Mouse (Mus musculus) forebrain, embryonic 11.5 days (tissue): ENCODE results near the gene Fam171a2. TPM values are rescaled to one million over a fixed set of nuclear protein-coding genes. Genes with fewer than 3 reads are reported as not detected.

Source experiments
- ATAC-seq: fragments of 200-750 bp; cut with Nextera tagmentation; replicated peaks from 2 replicates; pipeline ENCODE4 v1.8.0; 2017; ENCODE audit warnings: moderate TSS enrichment; ENCODE audit not compliant: low FRiP score
- DNase-seq: peaks from one replicate; pipeline ENCODE4 v3.0.0-alpha.2; 2017; ENCODE audit warnings: low spot score
- H3K27ac ChIP-seq: fragments of 300-500 bp; sonication (generic); 2 replicates; pipeline ENCODE4 v1.5.1; 2014; ENCODE audit warnings: low read depth, low read length
- H3K27me3 ChIP-seq: fragments of 300-500 bp; sonication (generic); 2 replicates; pipeline ENCODE4 v1.6.1; 2014; ENCODE audit warnings: mild to moderate bottlenecking, low read length, mixed read lengths; ENCODE audit not compliant: control insufficient read depth, insufficient read depth
- H3K36me3 ChIP-seq: fragments of 300-500 bp; sonication (generic); 2 replicates; pipeline ENCODE4 v1.6.1; 2014; ENCODE audit warnings: mild to moderate bottlenecking, low read length, moderate library complexity, mixed read lengths; ENCODE audit not compliant: control insufficient read depth, insufficient read depth
- H3K4me1 ChIP-seq: fragments of 300-500 bp; sonication (generic); replicated peaks from 2 replicates; pipeline ENCODE4 v1.6.1; 2014; ENCODE audit warnings: low read length, mixed read lengths; ENCODE audit not compliant: control insufficient read depth, insufficient read depth
- H3K4me2 ChIP-seq: fragments of 300-500 bp; sonication (generic); 2 replicates; pipeline ENCODE4 v1.6.1; 2014; ENCODE audit warnings: low read depth, mild to moderate bottlenecking, low read length, moderate library complexity, mixed read lengths; ENCODE audit not compliant: severe bottlenecking
- H3K4me3 ChIP-seq: fragments of 300-500 bp; sonication (generic); 2 replicates; pipeline ENCODE4 v1.5.1; 2014; ENCODE audit warnings: low read depth, low read length
- H3K9ac ChIP-seq: fragments of 300-500 bp; sonication (generic); 2 replicates; pipeline ENCODE4 v1.6.1; 2014; ENCODE audit warnings: low read length
- H3K9me3 ChIP-seq: fragments of 300-500 bp; sonication (generic); 2 replicates; pipeline ENCODE4 v1.6.1; 2016; ENCODE audit warnings: low read length, mixed read lengths; ENCODE audit not compliant: control insufficient read depth
- WGBS: fragments of 180-500 bp; shearing (Covaris S2); extraction: QIAGEN DNeasy Blood & Tissue Kit; methylation state at CpG from one replicate; pipeline ENCODE4 v1.1.7; 2014; 5-methylcytosine and 5-hydroxymethylcytosine counted together
- polyA plus RNA-seq: library from polyadenylated mRNA; unstranded; fragments of >200 nt; fragmentation: Nextera tagmentation; extraction: Ambion mirVana; gene quantifications from 2 replicates; pipeline ENCODE4 v1.2.1, GENCODE M21; 2014

Fam171a2 gene
- polyA plus RNA-seq, 1 experiment from 2014 or later = 11.2 TPM

- Histone ChIP-seq H3K9ac (no peak overlapping the region), H3K4me3 (no peak overlapping the region), H3K27me3 (no peaks in the 10 kb centered on the region), H3K36me3 (peaks cover 3% of the 10 kb centered on the region; the same call in 1 of the 2 replicates), H3K4me1 (no peaks in the 10 kb centered on the region), H3K4me2 (no peak overlapping the region), H3K27ac (no peak overlapping the region), H3K9me3 (no peaks in the 10 kb centered on the region)
- no peak for ATAC-seq
- WGBS = 71% methylated on average over 11 of the region's 11 CpGs
- DNase-seq = no peak
Observed at GRCm38 (mm10) chr11:102486733-102487386, 39.4 kb upstream of the Fam171a2 start.

GRCm38 (mm10) chr11:102481779-102482178 lies 34.3 kb upstream of the Fam171a2 start:
- no peak for DNase-seq
- Histone ChIP-seq H3K27me3 (no peaks in the 10 kb centered on the region), H3K9me3 (no peaks in the 10 kb centered on the region), H3K36me3 (peaks cover 14% of the 10 kb centered on the region; the same call in 1 of the 2 replicates), H3K4me2 (no peak overlapping the region), H3K27ac (no peak overlapping the region), H3K9ac (no peak overlapping the region), H3K4me1 (no peaks in the 10 kb centered on the region), H3K4me3 (no peak overlapping the region)
- ATAC-seq = no peak
- 92% methylated on average over 10 of the region's 10 CpGs for WGBS

GRCm38 (mm10) chr11:102480897-102481296 lies 33.4 kb upstream of the Fam171a2 start:
- no peaks in the 10 kb centered on the region for H3K4me1 ChIP-seq
- H3K4me3 ChIP-seq = no peak overlapping the region
- ATAC-seq (no peak), DNase-seq (no peak)
- no peaks in the 10 kb centered on the region for H3K27me3 ChIP-seq
- 82% methylated on average over 4 of the region's 4 CpGs for WGBS
- no peak overlapping the region for H3K9ac ChIP-seq
- H3K27ac ChIP-seq = no peak overlapping the region
- H3K36me3 ChIP-seq = peaks cover 14% of the 10 kb centered on the region; the same call in 1 of the 2 replicates
- no peak overlapping the region for H3K4me2 ChIP-seq
- no peaks in the 10 kb centered on the region for H3K9me3 ChIP-seq

GRCm38 (mm10) chr11:102480111-102480510 lies 32.6 kb upstream of the Fam171a2 start:
- Histone ChIP-seq H3K9me3 (no peaks in the 10 kb centered on the region), H3K36me3 (peaks cover 14% of the 10 kb centered on the region; the same call in 1 of the 2 replicates), H3K27me3 (no peaks in the 10 kb centered on the region), H3K4me1 (no peaks in the 10 kb centered on the region), H3K4me3 (no peak overlapping the region), H3K27ac (no peak overlapping the region), H3K4me2 (no peak overlapping the region), H3K9ac (no peak overlapping the region)
- ATAC-seq (no peak), DNase-seq (no peak)
- WGBS = 96% methylated on average over 15 of the region's 15 CpGs

DNA sequence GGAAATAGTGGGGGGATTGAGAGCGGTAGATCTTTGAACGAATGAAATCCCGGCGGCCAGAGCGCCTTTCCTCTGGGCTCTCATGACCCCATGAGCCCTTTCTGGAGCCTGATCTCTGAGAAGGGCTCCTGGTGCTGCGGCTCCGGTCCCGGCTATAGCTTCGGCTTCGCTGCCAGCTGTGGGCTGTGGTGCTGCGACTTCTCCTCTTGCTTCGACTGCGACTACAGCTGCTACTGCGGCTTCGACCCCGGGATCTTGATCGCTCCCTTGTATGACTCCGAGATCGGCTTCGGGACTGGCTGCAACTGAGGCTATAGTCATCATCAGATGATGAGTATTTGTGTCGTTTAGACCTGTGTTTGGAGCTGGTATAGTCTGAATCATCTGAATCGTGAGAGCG lies 32.1 kb upstream of the Fam171a2 start:
- Histone ChIP-seq H3K9me3 (no peaks in the 10 kb centered on the region), H3K4me3 (no peak overlapping the region), H3K27ac (no peak overlapping the region), H3K36me3 (peaks cover 14% of the 10 kb centered on the region; the same call in 1 of the 2 replicates), H3K27me3 (no peaks in the 10 kb centered on the region), H3K4me1 (no peaks in the 10 kb centered on the region), H3K9ac (no peak overlapping the region), H3K4me2 (no peak overlapping the region)
- no peak for ATAC-seq
- no peak for DNase-seq
- 96% methylated on average over 23 of the region's 23 CpGs for WGBS

GRCm38 (mm10) chr11:102478671-102479070 lies 31.2 kb upstream of the Fam171a2 start:
- Histone ChIP-seq H3K4me1 (no peaks in the 10 kb centered on the region), H3K27me3 (no peaks in the 10 kb centered on the region), H3K27ac (no peak overlapping the region), H3K9ac (no peak overlapping the region), H3K4me3 (no peak overlapping the region), H3K4me2 (no peak overlapping the region), H3K9me3 (no peaks in the 10 kb centered on the region), H3K36me3 (peaks cover 14% of the 10 kb centered on the region; the same call in 1 of the 2 replicates)
- DNase-seq = no peak
- WGBS = 92% methylated on average over 3 of the region's 3 CpGs
- ATAC-seq = no peak

DNA sequence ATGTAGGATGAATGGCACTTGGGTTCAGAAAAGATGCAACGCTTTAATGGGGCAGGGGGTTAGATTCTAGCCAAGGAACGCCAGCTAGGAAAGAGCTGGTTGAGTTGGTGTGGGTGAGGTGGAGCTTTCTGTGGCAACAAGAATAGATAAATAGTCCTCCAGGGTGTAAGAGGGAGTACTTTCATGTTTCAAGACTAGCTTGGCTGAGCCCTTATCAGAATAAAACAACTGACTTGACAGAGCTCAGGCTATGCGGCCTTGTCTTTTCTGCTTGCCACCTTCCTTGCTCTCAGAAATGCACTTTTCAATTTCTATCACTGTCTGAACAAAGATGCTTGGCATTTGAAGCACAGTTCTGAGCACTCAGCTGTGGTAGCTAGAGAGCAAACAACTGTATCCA lies 27.5 kb upstream of the Fam171a2 start:
- H3K4me1 ChIP-seq = no peaks in the 10 kb centered on the region
- ATAC-seq (no peak), DNase-seq (no peak)
- H3K9ac ChIP-seq = no peak overlapping the region
- no peaks in the 10 kb centered on the region for H3K9me3 ChIP-seq
- H3K4me2 ChIP-seq = no peak overlapping the region
- peaks cover 2% of the 10 kb centered on the region; the same call in 1 of the 2 replicates for H3K36me3 ChIP-seq
- no peak overlapping the region for H3K4me3 ChIP-seq
- 96% methylated on average over 3 of the region's 3 CpGs for WGBS
- no peak overlapping the region for H3K27ac ChIP-seq
- H3K27me3 ChIP-seq = no peaks in the 10 kb centered on the region

DNA sequence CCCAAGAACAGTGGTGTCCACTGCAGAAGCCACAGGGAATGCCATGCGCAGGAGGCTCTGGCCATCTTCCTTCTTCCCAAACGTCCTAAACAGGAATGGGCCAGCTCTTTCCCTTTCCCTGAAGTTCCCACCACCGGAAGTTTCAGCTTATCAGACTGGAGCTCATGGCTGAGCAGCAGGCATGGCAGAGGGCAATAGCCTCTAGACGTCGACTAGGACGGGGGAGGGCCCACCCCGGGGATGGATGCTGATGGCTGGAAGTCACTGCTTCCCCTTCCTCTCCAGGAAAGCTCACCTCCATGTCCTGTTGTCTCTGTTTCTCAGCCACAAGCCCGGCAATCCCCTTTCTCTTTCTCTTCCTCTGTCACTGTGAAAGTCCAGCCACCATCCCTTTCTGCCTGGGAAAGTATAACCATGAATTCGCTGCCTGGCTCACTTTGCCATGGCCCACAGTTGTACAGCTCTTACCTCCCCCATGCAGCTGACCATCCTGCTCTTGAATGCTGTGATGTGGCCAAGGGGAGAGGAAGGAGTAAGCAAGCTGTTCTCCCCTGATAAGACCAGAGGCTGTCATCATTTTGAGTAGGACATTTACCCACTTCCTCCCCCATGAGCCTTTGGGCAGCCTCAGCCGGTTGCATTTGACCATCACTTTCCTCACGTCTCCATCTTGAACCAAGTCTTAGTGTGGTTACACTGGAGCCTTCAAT lies 22.3 kb upstream of the Fam171a2 start, which contains the start of gene Itga2b:
Itga2b (minus strand) TSS at position 475 of the 710 bp plus-strand sequence.
- DNase-seq (no peak), ATAC-seq (no peak)
- Histone ChIP-seq H3K36me3 (no peaks in the 10 kb centered on the region), H3K9ac (no peak within 1 kb of the TSS), H3K27ac (no peak within 1 kb of the TSS), H3K9me3 (no peaks in the 10 kb centered on the region), H3K4me3 (no peak within 1 kb of the TSS), H3K4me2 (no peak within 1 kb of the TSS), H3K4me1 (peaks cover 13% of the 10 kb centered on the region; the same call in 1 of the 2 replicates), H3K27me3 (0 out of 2 replicates have a peak, but pooled peaks cover 4% of the 10 kb centered on the region)
- 76% methylated on average over 11 of the region's 11 CpGs for WGBS
